Mouse (Mus musculus) CD8-positive naive resting alpha-beta T cell, adult 2 months (primary cell): Measurements from ENCODE around the gene Hddc3.
A peak's percentile ranks its signal among the peaks of the same experiment; 100 is the strongest.

Experiments
- DNase-seq, 2 experiments: peaks; one replicate each; pipeline ENCODE4 v3.0.0; 2022; ENCODE audit warnings: low read depth in 2 of 2, low spot score in 2 of 2

Hddc3 gene

GRCm38 (mm10) chr7:80331433-80331832 lies 11.5 kb upstream of the Hddc3 start:
- DNase-seq, result no peak

GRCm38 (mm10) chr7:80334848-80335247 lies 8.1 kb upstream of the Hddc3 start:
- no peak for DNase-seq

- no peak for DNase-seq
Observed at GRCm38 (mm10) chr7:80336932-80337331, 6.0 kb upstream of the Hddc3 start.

GRCm38 (mm10) chr7:80339371-80339770 lies 3.5 kb upstream of the Hddc3 start:
- DNase-seq, result peak in 1 of 2 experiments; percentile 12

GRCm38 (mm10) chr7:80339793-80340628 lies 2.9 kb upstream of the Hddc3 start:
- peak; percentile 96 to 97 for DNase-seq

- DNase-seq, result peak; percentile 57 to 74
Observed at GRCm38 (mm10) chr7:80340793-80341192, 2.1 kb upstream of the Hddc3 start, which contains the start of gene Unc45a. TSS of gene Unc45a (minus strand) at chr7:80341005.

- DNase-seq, result no peak
Observed at GRCm38 (mm10) chr7:80341793-80342192, 1.1 kb upstream of the Hddc3 start.

- DNase-seq, result no peak
Observed at GRCm38 (mm10) chr7:80343270-80344018, 540 bp downstream of the Hddc3 start.

- no peak for DNase-seq
Observed at GRCm38 (mm10) chr7:80346173-80346572, 3.3 kb downstream of the Hddc3 start.

- no peak for DNase-seq
Observed at GRCm38 (mm10) chr7:80346830-80347229, 3.9 kb downstream of the Hddc3 start.

- no peak for DNase-seq
Observed at GRCm38 (mm10) chr7:80347670-80348586, 5.0 kb downstream of the Hddc3 start.

- DNase-seq, result no peak
Observed at GRCm38 (mm10) chr7:80350808-80351207, 7.9 kb downstream of the Hddc3 start.

- no peak for DNase-seq
Observed at GRCm38 (mm10) chr7:80352920-80353319, 10.0 kb downstream of the Hddc3 start.

GRCm38 (mm10) chr7:80356351-80356750 lies 13.4 kb downstream of the Hddc3 start:
- DNase-seq, result no peak

GRCm38 (mm10) chr7:80357156-80357555 lies 14.3 kb downstream of the Hddc3 start:
- DNase-seq, result no peak

GRCm38 (mm10) chr7:80358039-80358438 lies 15.1 kb downstream of the Hddc3 start:
- DNase-seq, result no peak

- no peak for DNase-seq
Observed at GRCm38 (mm10) chr7:80360435-80360834, 17.5 kb downstream of the Hddc3 start.

- DNase-seq, result no peak
Observed at GRCm38 (mm10) chr7:80365759-80366158, 22.9 kb downstream of the Hddc3 start.

- DNase-seq, result no peak
Observed at GRCm38 (mm10) chr7:80367232-80367631, 24.3 kb downstream of the Hddc3 start.

- no peak for DNase-seq
Observed at GRCm38 (mm10) chr7:80368009-80368408, 25.1 kb downstream of the Hddc3 start.
